Mouse (Mus musculus) forebrain, embryonic 13.5 days (tissue): ENCODE results near the gene Tmc1. TPM values are rescaled to one million over a fixed set of nuclear protein-coding genes. Genes with fewer than 3 reads are reported as not detected.
A peak's percentile ranks its signal among the peaks of the same experiment; 100 is the strongest.

Experiments
- ATAC-seq: fragments of 200-750 bp; cut with Nextera tagmentation; 2 replicates; pipeline ENCODE4 v1.8.0; 2017
- H3K27ac ChIP-seq: fragments of 300-500 bp; sonication (generic); 2 replicates; pipeline ENCODE4 v1.5.1; 2015; ENCODE audit warnings: inconsistent platforms, mild to moderate bottlenecking, moderate library complexity
- H3K27me3 ChIP-seq: fragments of 300-500 bp; sonication (generic); 2 replicates; pipeline ENCODE4 v1.6.1; 2015; ENCODE audit warnings: mild to moderate bottlenecking, inconsistent platforms
- H3K36me3 ChIP-seq: fragments of 300-500 bp; sonication (generic); 2 replicates; pipeline ENCODE4 v1.6.1; 2015; ENCODE audit warnings: mild to moderate bottlenecking, inconsistent platforms; ENCODE audit not compliant: poor library complexity, severe bottlenecking
- H3K4me1 ChIP-seq: fragments of 300-500 bp; sonication (generic); 2 replicates; pipeline ENCODE4 v1.6.1; 2015; ENCODE audit warnings: inconsistent platforms
- H3K4me2 ChIP-seq: fragments of 300-500 bp; sonication (generic); 2 replicates; pipeline ENCODE4 v1.6.1; 2015; ENCODE audit warnings: inconsistent platforms, mild to moderate bottlenecking, moderate library complexity
- H3K4me3 ChIP-seq: fragments of 300-500 bp; sonication (generic); 2 replicates; pipeline ENCODE4 v1.5.1; 2015; ENCODE audit warnings: mild to moderate bottlenecking, inconsistent platforms
- H3K9ac ChIP-seq: fragments of 300-500 bp; sonication (generic); 2 replicates; pipeline ENCODE4 v1.6.1; 2015; ENCODE audit warnings: mild to moderate bottlenecking, inconsistent platforms
- H3K9me3 ChIP-seq: fragments of 300-500 bp; sonication (generic); replicated peaks from 2 replicates; pipeline ENCODE4 v1.6.1; 2016; ENCODE audit warnings: inconsistent platforms
- WGBS: fragments of 180-500 bp; shearing (Covaris S2); methylation state at CpG from one replicate; pipeline ENCODE4 v1.1.7; 2015; 5-methylcytosine and 5-hydroxymethylcytosine counted together
- polyA plus RNA-seq: library from polyadenylated mRNA; unstranded; fragments of >200 nt; fragmentation: Nextera tagmentation; extraction: Ambion mirVana; gene quantifications from 2 replicates; pipeline ENCODE4 v1.2.1, GENCODE M21; 2015

The Tmc1 gene
- polyA plus RNA-seq, result not detected in 2 replicates

- Histone ChIP-seq H3K27ac (no peak within 1 kb of the TSS), H3K4me1 (no peaks in the 10 kb centered on the region), H3K9ac (no peak within 1 kb of the TSS), H3K36me3 (no peaks in the 10 kb centered on the region), H3K4me2 (no peak within 1 kb of the TSS), H3K27me3 (no peaks in the 10 kb centered on the region), H3K9me3 (0 out of 2 replicates have a peak, but pooled peaks cover 8% of the 10 kb centered on the region), H3K4me3 (no peak within 1 kb of the TSS)
- ATAC-seq, result no peak
- WGBS, result 88% methylated on average over 6 of the region's 6 CpGs
Measured at GRCm38 (mm10) chr19:20953874-20954273, at the start of gene Tmc1. Tmc1 (minus strand) TSS chr19:20954202.

- H3K4me1 ChIP-seq, result no peaks in the 10 kb centered on the region
- H3K9me3 ChIP-seq, result peaks cover 5% of the 10 kb centered on the region; the same call in 1 of the 2 replicates
- H3K27ac ChIP-seq, result no peak overlapping the region
- no peaks in the 10 kb centered on the region for H3K27me3 ChIP-seq
- no peak overlapping the region for H3K4me2 ChIP-seq
- ATAC-seq, result no peak
- H3K9ac ChIP-seq, result no peak overlapping the region
- H3K4me3 ChIP-seq, result no peak overlapping the region
- H3K36me3 ChIP-seq, result no peaks in the 10 kb centered on the region
Measured at GRCm38 (mm10) chr19:21001552-21001951, 47.5 kb upstream of the Tmc1 start.

- H3K27ac ChIP-seq, result no peak overlapping the region
- H3K4me2 ChIP-seq, result no peak overlapping the region
- no peaks in the 10 kb centered on the region for H3K36me3 ChIP-seq
- no peak overlapping the region for H3K4me3 ChIP-seq
- no peaks in the 10 kb centered on the region for H3K9me3 ChIP-seq
- 92% methylated on average over 2 of the region's 2 CpGs for WGBS
- no peaks in the 10 kb centered on the region for H3K27me3 ChIP-seq
- no peak for ATAC-seq
- no peaks in the 10 kb centered on the region for H3K4me1 ChIP-seq
- no peak overlapping the region for H3K9ac ChIP-seq
Measured at GRCm38 (mm10) chr19:20979244-20979643, 25.2 kb upstream of the Tmc1 start.

DNA sequence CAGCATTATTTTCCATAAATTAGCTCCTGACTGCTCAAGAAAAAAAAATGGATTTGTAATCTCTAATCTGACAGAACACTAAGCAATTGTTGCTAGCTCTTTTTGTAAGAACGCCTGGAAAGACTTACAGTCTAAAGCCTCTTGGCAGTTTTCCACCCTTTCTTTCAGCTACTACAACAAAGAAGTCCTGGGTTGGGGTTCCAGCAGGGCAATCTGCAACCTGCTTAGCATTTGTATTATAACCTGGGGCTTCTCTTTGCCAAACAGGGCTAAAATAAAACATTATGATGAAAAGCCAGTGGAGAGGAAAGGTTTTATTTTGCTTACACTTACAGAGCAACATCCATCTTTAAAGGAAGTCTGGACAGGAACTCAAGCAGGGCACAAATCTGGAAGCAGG lies 24.1 kb upstream of the Tmc1 start:
- Histone ChIP-seq H3K27me3 (no peaks in the 10 kb centered on the region), H3K4me3 (no peak overlapping the region), H3K36me3 (no peaks in the 10 kb centered on the region), H3K4me1 (no peaks in the 10 kb centered on the region), H3K4me2 (no peak overlapping the region), H3K9me3 (no peaks in the 10 kb centered on the region), H3K9ac (no peak overlapping the region), H3K27ac (0 out of 2 replicates have a peak overlapping the region, but pooled peaks have one; percentile 21)
- WGBS, result 2% methylated on average over 1 of the region's 1 CpGs
- ATAC-seq, result peak; percentile 48

DNA sequence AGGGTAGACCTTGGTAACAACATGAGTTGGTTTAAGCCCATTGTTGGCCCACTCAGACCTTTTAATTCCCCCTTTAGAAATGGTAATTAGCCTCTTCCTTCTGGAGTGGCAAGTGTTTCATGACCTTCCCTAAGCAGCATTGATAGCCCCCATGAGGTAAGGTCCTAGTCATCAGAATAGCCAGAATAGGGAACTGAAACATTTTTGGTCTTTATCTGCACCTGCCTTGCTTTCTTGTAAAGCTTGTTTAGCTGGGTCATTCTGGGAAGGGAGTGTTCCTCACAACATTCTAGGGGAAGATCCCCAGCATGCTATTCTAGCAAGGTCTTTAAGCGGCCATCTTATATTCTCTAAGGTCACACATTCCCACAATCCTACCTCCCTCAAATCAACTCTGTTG lies 17.9 kb upstream of the Tmc1 start:
- H3K27me3 ChIP-seq, result no peaks in the 10 kb centered on the region
- 100% methylated on average over 1 of the region's 1 CpGs for WGBS
- no peak overlapping the region for H3K4me2 ChIP-seq
- H3K4me1 ChIP-seq, result no peaks in the 10 kb centered on the region
- no peak overlapping the region for H3K9ac ChIP-seq
- H3K9me3 ChIP-seq, result no peaks in the 10 kb centered on the region
- H3K4me3 ChIP-seq, result no peak overlapping the region
- no peak for ATAC-seq
- no peak overlapping the region for H3K27ac ChIP-seq
- H3K36me3 ChIP-seq, result no peaks in the 10 kb centered on the region

- Histone ChIP-seq H3K9me3 (0 out of 2 replicates have a peak, but pooled peaks cover 8% of the 10 kb centered on the region), H3K9ac (no peak overlapping the region), H3K27me3 (no peaks in the 10 kb centered on the region), H3K36me3 (no peaks in the 10 kb centered on the region), H3K27ac (no peak overlapping the region), H3K4me3 (no peak overlapping the region), H3K4me2 (no peak overlapping the region), H3K4me1 (no peaks in the 10 kb centered on the region)
- no peak for ATAC-seq
- WGBS, result 90% methylated on average over 5 of the region's 5 CpGs
Measured at GRCm38 (mm10) chr19:20954815-20955214, 813 bp upstream of the Tmc1 start.

- Histone ChIP-seq H3K27ac (no peak overlapping the region), H3K36me3 (no peaks in the 10 kb centered on the region), H3K27me3 (no peaks in the 10 kb centered on the region), H3K4me1 (no peaks in the 10 kb centered on the region), H3K4me3 (no peak overlapping the region), H3K9me3 (no peaks in the 10 kb centered on the region), H3K4me2 (no peak overlapping the region), H3K9ac (no peak overlapping the region)
- no peak for ATAC-seq
- WGBS, result 62% methylated on average over 4 of the region's 4 CpGs
Measured at GRCm38 (mm10) chr19:20944446-20944845, 9.6 kb downstream of the Tmc1 start.

DNA sequence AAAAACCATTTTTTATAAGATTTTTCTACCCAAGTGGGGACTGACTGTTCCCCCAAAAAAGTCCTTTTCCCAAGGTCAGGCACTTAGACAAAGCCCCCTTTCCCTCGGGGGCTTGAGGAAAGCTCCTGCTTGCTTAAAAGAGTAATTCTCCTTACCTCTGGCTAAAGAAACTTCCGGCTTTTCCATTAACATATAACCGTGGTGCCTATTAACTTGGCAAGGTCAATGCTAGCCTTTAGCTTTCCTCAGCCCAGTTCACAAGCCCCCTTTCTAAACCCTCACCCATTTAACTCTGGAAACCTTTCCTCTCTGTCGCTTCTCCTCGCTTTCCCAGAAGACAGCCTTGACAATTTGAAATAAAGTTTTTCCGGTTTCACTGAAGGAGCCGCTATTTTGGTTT lies 29.7 kb downstream of the Tmc1 start:
- 0 out of 2 replicates have a peak, but pooled peaks have one; percentile 20 for ATAC-seq
- H3K4me3 ChIP-seq, result no peak overlapping the region
- WGBS, result 47% methylated on average over 7 of the region's 7 CpGs
- peaks cover 16% of the 10 kb centered on the region for H3K4me1 ChIP-seq
- H3K9me3 ChIP-seq, result no peaks in the 10 kb centered on the region
- no peak overlapping the region for H3K27ac ChIP-seq
- H3K9ac ChIP-seq, result no peak overlapping the region
- no peaks in the 10 kb centered on the region for H3K36me3 ChIP-seq
- peak overlapping the region; percentile 33; the same call in 1 of the 2 replicates for H3K4me2 ChIP-seq
- H3K27me3 ChIP-seq, result no peaks in the 10 kb centered on the region

GRCm38 (mm10) chr19:20923336-20924211 lies 30.4 kb downstream of the Tmc1 start:
- Histone ChIP-seq H3K9me3 (no peaks in the 10 kb centered on the region), H3K4me2 (peak overlapping the region; percentile 33), H3K4me1 (peaks cover 16% of the 10 kb centered on the region), H3K27me3 (no peaks in the 10 kb centered on the region), H3K9ac (no peak overlapping the region; the same call in 1 of the 2 replicates), H3K4me3 (peak overlapping the region; percentile 19), H3K27ac (peak overlapping the region; percentile 84), H3K36me3 (no peaks in the 10 kb centered on the region)
- WGBS, result 3% methylated on average over 10 of the region's 10 CpGs
- peak; percentile 95 for ATAC-seq

DNA sequence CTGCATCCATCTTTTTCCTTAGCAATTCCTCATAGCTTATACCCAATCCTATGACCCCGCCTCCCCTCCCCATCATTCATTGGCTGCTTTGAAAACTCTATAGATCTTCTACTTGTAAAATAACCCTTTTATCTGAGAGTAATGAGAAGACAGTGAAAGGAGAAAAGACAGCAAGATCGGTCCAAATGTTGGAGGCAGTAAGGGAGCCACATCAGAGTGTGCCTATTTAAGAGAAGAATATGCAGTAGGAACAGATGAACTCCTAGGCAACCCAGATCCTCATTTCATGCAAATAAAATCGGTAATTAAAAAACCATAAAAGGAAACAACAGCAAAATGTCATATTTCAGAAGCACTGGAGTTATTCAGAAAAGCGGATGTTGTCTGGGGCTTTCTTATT lies 35.8 kb downstream of the Tmc1 start:
- H3K4me3 ChIP-seq, result no peak overlapping the region
- no peak overlapping the region for H3K27ac ChIP-seq
- H3K9me3 ChIP-seq, result no peaks in the 10 kb centered on the region
- no peaks in the 10 kb centered on the region for H3K27me3 ChIP-seq
- peaks cover under 1% of the 10 kb centered on the region; the same call in 1 of the 2 replicates for H3K4me1 ChIP-seq
- 83% methylated on average over 4 of the region's 4 CpGs for WGBS
- H3K4me2 ChIP-seq, result no peak overlapping the region
- no peak overlapping the region for H3K9ac ChIP-seq
- no peaks in the 10 kb centered on the region for H3K36me3 ChIP-seq
- no peak; the same call in 1 of the 2 replicates for ATAC-seq

- no peaks in the 10 kb centered on the region for H3K27me3 ChIP-seq
- WGBS, result 87% methylated on average over 2 of the region's 2 CpGs
- no peak overlapping the region for H3K4me3 ChIP-seq
- H3K9me3 ChIP-seq, result no peaks in the 10 kb centered on the region
- no peak overlapping the region for H3K9ac ChIP-seq
- H3K36me3 ChIP-seq, result no peaks in the 10 kb centered on the region
- H3K27ac ChIP-seq, result no peak overlapping the region
- H3K4me1 ChIP-seq, result no peaks in the 10 kb centered on the region
- ATAC-seq, result no peak
- no peak overlapping the region for H3K4me2 ChIP-seq
Measured at GRCm38 (mm10) chr19:20915151-20915550, 38.9 kb downstream of the Tmc1 start.

DNA sequence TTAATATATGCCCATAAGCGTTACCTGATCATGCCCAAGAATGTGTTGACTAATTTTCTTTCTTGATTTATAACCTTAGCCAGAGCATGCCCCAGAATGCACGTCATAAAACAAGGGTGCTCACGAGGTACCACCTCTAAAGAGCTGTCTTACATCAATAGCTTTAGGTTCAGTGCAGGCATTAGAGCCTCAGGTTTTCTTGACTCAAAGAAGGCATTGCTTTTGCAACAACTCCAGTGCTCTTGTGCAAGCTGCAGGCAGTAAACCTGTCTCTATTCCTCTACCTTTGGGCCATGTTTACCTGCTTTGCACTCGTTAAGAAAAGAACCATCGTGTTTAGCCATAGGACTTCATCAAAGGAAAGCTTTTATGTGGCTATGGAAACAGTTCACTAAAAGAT lies 43.6 kb downstream of the Tmc1 start:
- Histone ChIP-seq H3K4me1 (no peaks in the 10 kb centered on the region), H3K9me3 (no peaks in the 10 kb centered on the region), H3K27me3 (no peaks in the 10 kb centered on the region), H3K27ac (no peak overlapping the region), H3K4me2 (no peak overlapping the region), H3K9ac (no peak overlapping the region), H3K36me3 (no peaks in the 10 kb centered on the region), H3K4me3 (no peak overlapping the region)
- no peak for ATAC-seq
- 82% methylated on average over 5 of the region's 5 CpGs for WGBS
